Mouse (Mus musculus) monocyte, adult 59 days (primary cell): ENCODE measurements around the gene Ak3. TPM values are rescaled to one million over a fixed set of nuclear protein-coding genes. Genes with fewer than 3 reads are reported as not detected.

Experiments
- total RNA-seq, 2 experiments: library from RNA; stranded (reverse); gene quantifications; one replicate each; pipeline ENCODE4 v1.2.4; 2023

The Ak3 gene
- 10 to 100 TPM; 21.3 to 26.0 TPM for total RNA-seq

DNA sequence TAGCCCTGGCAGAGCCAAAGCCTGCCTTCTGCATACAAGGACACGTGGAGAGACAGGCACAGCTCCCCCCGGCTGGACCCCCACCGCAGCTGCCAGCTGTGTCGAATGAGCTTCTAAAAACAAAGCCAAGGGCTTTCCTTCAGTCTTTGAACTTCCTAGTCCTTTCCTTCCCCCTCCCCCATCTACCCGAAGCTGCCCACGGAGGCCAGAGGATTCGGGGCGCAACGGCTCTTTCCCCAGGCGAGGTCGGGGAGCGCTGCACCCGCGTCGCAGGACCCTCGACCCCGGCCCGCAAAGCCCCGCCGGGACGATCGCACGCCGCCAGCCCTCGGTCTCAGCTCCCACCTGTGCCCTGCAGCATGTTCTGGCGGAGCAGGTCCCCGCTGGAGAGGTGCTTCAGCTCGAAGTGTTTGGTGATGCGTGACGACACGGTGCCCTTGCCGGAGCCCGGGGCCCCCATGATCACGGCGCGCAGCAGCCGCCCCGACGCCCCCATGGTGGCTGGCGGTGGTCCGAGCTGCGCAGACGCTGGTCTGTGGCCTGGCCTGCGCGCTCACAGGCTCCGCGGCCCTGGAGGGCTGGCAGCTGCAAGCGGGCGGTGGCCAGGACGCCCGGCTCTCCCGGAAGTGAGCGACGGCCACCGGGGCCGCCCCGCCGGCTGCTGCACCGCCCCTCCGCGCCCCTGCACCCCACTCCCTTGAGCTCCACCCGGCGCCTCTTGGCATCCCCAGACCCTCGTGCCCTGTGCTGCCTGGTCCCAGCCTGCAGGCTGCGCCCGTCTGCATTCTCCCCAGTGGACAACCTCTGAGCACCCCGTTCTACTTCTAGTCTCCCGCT is at the start of gene Ak3:
TSS of gene Ak3 (minus strand) at position 628 of the 837 bp plus-strand sequence.

GRCm38 (mm10) chr19:28990194-28990589 is 57.6 kb downstream of the Ak3 start, which contains the start of gene Cdc37l1:
TSS of gene Cdc37l1 (plus strand) at chr19:28990352.

Other genes with a start within 250 kb of the Ak3 start
- gene Slc1a1, start 212.9 kb downstream of the Ak3 start, total RNA-seq: not detected
- gene Plpp6, start 84.0 kb downstream of the Ak3 start, total RNA-seq: 1 to 10 TPM; 8.5 to 9.0 TPM
- gene 4430402I18Rik, start 80.2 kb downstream of the Ak3 start, total RNA-seq: not detected
- 10 to 100 TPM; 24.4 to 29.8 TPM for gene Cdc37l1, start 57.6 kb downstream of the Ak3 start, total RNA-seq
- 10 to 100 TPM in 1 of 2 experiments, 1 to 10 TPM in 1; 9.2 to 11.5 TPM for gene Rcl1, start 53.4 kb upstream of the Ak3 start, total RNA-seq
- 10 to 100 TPM; 66.5 to 78.9 TPM for gene Jak2, start 203.9 kb upstream of the Ak3 start, total RNA-seq